Mouse (Mus musculus) erythroblast, embryonic 14.5 days (primary cell): ENCODE data around the gene Psmb5.

Source experiments
- GATA1 ChIP-seq: IDR thresholded peaks from 2 replicates; pipeline ENCODE4 v1.6.1; 2012; ENCODE audit warnings: low read length, inconsistent platforms, mixed read lengths
- TAL1 ChIP-seq: IDR thresholded peaks from 3 replicates; pipeline ENCODE4 v1.6.1; 2012; ENCODE audit warnings: low read length, inconsistent platforms, mixed read lengths

DNA sequence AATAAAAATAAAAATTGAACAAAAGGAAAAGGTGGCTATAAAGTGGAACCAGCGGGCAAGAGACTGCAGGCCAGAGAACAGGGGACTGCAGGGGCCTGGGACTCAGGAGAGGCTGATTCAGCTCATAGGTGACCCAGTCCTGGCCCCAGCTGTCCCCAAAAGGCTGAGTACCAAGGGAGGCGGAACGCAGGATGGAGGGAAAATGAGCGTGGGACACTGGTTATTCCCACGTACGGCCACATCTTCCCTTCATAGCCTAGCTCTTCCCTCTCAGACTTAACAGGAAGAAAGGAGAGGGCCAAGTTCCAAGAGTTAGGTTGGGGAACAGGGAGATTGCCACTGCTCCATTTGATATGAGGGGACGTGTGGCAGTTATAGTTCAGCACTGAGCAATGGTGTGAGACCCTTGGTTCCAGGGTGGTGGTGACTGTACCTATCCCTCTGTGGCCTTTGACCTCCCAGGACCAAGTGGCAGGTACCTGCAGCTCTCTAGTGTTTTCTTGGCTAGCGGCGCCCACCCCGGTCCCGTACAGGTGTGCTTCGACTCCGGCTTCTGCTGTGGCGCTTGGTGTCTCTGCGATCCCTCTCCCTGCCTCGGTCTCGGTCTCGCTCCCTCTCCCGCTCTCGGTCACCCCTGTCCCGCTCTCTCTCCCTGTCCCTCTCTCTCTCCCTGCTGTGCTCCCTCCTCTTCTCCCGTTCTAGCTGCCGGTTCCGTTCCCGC is 24.6 kb upstream of the Psmb5 start:
- no peak for TF ChIP-seq TAL1
- no peak for TF ChIP-seq GATA1
